Mouse (Mus musculus) brown adipose tissue, adult 24 weeks (tissue): ENCODE data around the gene Pdxk. TPM values are rescaled to one million over a fixed set of nuclear protein-coding genes. Genes with fewer than 3 reads are reported as not detected.

ENCODE experiments used
- H3K27ac ChIP-seq: fragments of 200-500 bp; replicated peaks from 2 replicates; pipeline ENCODE4 v1.5.1; 2012; ENCODE audit warnings: low read depth, mild to moderate bottlenecking, low read length
- H3K4me1 ChIP-seq: fragments of 200-500 bp; 2 replicates; pipeline ENCODE4 v1.6.1; 2012; ENCODE audit warnings: low read length, mixed read lengths; ENCODE audit not compliant: control insufficient read depth, insufficient read depth, insufficient read length
- H3K4me3 ChIP-seq: fragments of 200-500 bp; 2 replicates; pipeline ENCODE4 v1.5.1; 2012; ENCODE audit warnings: low read depth, mild to moderate bottlenecking, low read length, moderate library complexity; ENCODE audit not compliant: insufficient read depth
- polyA plus RNA-seq: library from polyadenylated mRNA; stranded (reverse); fragments of >200 nt; gene quantifications from 2 replicates; pipeline ENCODE4 v1.2.4, GENCODE M21; 2012; ENCODE audit not compliant: missing spikeins, insufficient read depth, insufficient read length

The Pdxk gene
- polyA plus RNA-seq, 1 experiment, result 28.2 TPM

DNA sequence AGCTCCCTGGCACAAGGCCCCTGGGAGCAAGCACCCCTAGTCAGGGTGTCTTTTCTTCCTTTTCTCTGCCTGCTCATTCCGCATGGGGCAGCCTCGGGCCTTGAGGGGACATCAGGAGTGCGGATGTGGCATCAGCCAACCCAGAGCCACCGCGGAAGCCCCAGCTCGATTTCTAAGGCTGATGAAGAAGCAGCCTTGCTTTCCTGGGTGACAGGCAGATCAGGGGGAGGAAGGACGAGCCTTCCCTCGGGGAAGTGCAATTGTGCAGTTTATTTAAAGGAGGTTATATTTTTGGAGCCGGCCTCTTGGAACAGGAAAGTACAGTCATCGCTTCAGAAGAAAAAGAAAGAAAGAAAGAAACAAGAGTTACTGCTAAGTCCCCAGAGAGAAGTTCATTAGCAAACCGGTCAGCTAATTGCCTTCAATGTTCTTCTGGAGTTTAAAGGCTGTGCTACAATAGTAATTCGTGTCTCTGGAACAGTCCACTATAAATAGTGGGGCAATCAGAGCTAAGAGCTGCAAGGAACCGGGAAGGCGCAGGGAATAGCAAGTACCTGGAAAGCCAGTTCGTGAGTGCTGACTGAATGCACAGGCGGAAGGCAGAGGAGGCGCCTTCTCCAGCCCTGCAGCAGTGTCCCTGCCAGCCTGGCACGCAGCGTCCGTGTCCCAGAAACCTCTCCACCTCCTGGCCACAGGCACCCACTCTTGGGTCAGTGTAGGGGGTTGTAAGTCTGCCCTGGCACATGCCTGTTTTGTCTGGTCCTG, 76.4 kb downstream of the Pdxk start:
- Histone ChIP-seq H3K4me3 (no peak overlapping the region), H3K4me1 (no peaks in the 10 kb centered on the region; the same call in 1 of the 2 replicates), H3K27ac (no peak overlapping the region)

Other genes starting within 250 kb of the Pdxk start
- 22.4 and 23.1 TPM in 2 replicates for gene Trappc10, start 220.3 kb downstream of the Pdxk start, polyA plus RNA-seq
- 311 and 438 TPM in 2 replicates for gene Agpat3, start 112.5 kb downstream of the Pdxk start, polyA plus RNA-seq
- gene Rrp1, start 51.9 kb downstream of the Pdxk start, polyA plus RNA-seq, result 52.5 and 65.4 TPM in 2 replicates
- 192 and 249 TPM in 2 replicates for gene Cstb, start 39.3 kb downstream of the Pdxk start, polyA plus RNA-seq
- not detected in 2 replicates for gene Olfr1358, start 52.5 kb upstream of the Pdxk start, polyA plus RNA-seq
- gene Ilvbl, start 109.4 kb upstream of the Pdxk start, polyA plus RNA-seq, result 18.4 and 30.2 TPM in 2 replicates
- 16.9 and 18.4 TPM in 2 replicates for gene Syde1, start 127.0 kb upstream of the Pdxk start, polyA plus RNA-seq
- gene Olfr1357, start 153.1 kb upstream of the Pdxk start, polyA plus RNA-seq, result not detected in 2 replicates